Mouse (Mus musculus) stomach, embryonic 15.5 days (tissue): ENCODE results near the gene Ccn1. TPM values are rescaled to one million over a fixed set of nuclear protein-coding genes. Genes with fewer than 3 reads are reported as not detected.

ENCODE experiments used
- ATAC-seq: fragments of 200-750 bp; cut with Nextera tagmentation; 2 replicates; pipeline ENCODE4 v1.8.0; 2017; ENCODE audit warnings: low read depth, moderate number of reproducible peaks, moderate TSS enrichment; ENCODE audit not compliant: insufficient read depth, low FRiP score
- H3K27ac ChIP-seq: fragments of 300-500 bp; sonication (generic); 2 replicates; pipeline ENCODE4 v1.5.1; 2015; ENCODE audit warnings: mild to moderate bottlenecking, inconsistent platforms
- H3K27me3 ChIP-seq: fragments of 300-500 bp; sonication (generic); replicated peaks from 2 replicates; pipeline ENCODE4 v1.6.1; 2015; ENCODE audit warnings: inconsistent platforms
- H3K36me3 ChIP-seq: fragments of 300-500 bp; sonication (generic); 2 replicates; pipeline ENCODE4 v1.6.1; 2015; ENCODE audit warnings: inconsistent platforms
- H3K4me1 ChIP-seq: fragments of 300-500 bp; sonication (generic); 2 replicates; pipeline ENCODE4 v1.6.1; 2015; ENCODE audit warnings: inconsistent platforms
- H3K4me2 ChIP-seq: fragments of 300-500 bp; sonication (generic); 2 replicates; pipeline ENCODE4 v1.6.1; 2015; ENCODE audit warnings: mild to moderate bottlenecking, inconsistent platforms
- H3K4me3 ChIP-seq: fragments of 300-500 bp; sonication (generic); replicated peaks from 2 replicates; pipeline ENCODE4 v1.5.1; 2015; ENCODE audit warnings: inconsistent platforms
- H3K9ac ChIP-seq: fragments of 300-500 bp; sonication (generic); 2 replicates; pipeline ENCODE4 v1.6.1; 2015; ENCODE audit warnings: inconsistent platforms
- H3K9me3 ChIP-seq: fragments of 300-500 bp; sonication (generic); 2 replicates; pipeline ENCODE4 v1.6.1; 2016; ENCODE audit warnings: inconsistent platforms
- WGBS: fragments of 180-500 bp; shearing (Covaris S2); methylation state at CpG from one replicate; pipeline ENCODE4 v1.1.7; 2015; 5-methylcytosine and 5-hydroxymethylcytosine counted together
- polyA plus RNA-seq: library from polyadenylated mRNA; unstranded; fragments of >200 nt; fragmentation: Nextera tagmentation; extraction: Ambion mirVana; gene quantifications from 2 replicates; pipeline ENCODE4 v1.2.1, GENCODE M21; 2015

Gene Ccn1
- polyA plus RNA-seq, 1 experiment from 2014 or later: 45.1 TPM

DNA sequence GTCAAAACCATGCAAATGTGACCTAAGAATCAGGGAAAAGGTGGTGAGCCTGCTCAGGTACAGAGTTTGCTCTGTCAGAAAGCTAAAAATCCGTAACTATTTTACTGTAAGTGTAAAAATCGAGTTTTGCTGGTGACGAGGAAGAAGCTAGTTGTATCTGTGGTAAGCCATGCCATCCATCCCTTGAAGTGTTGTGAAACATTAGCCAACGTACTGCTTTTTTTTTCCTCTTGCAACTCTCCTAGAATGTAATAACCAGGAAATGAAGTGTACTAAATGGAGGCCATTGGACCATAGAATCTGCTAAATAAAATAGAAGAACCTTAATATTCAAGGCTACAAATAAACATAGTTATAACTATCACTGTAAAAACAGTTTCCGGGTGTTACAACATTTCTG lies 41.5 kb downstream of the Ccn1 start:
- Histone ChIP-seq H3K27ac (no peak overlapping the region), H3K9ac (no peak overlapping the region), H3K27me3 (no peaks in the 10 kb centered on the region), H3K36me3 (peaks cover 9% of the 10 kb centered on the region), H3K9me3 (no peaks in the 10 kb centered on the region), H3K4me2 (no peak overlapping the region), H3K4me3 (no peak overlapping the region), H3K4me1 (no peaks in the 10 kb centered on the region)
- ATAC-seq: no peak
- 84% methylated on average over 5 of the region's 5 CpGs for WGBS

DNA sequence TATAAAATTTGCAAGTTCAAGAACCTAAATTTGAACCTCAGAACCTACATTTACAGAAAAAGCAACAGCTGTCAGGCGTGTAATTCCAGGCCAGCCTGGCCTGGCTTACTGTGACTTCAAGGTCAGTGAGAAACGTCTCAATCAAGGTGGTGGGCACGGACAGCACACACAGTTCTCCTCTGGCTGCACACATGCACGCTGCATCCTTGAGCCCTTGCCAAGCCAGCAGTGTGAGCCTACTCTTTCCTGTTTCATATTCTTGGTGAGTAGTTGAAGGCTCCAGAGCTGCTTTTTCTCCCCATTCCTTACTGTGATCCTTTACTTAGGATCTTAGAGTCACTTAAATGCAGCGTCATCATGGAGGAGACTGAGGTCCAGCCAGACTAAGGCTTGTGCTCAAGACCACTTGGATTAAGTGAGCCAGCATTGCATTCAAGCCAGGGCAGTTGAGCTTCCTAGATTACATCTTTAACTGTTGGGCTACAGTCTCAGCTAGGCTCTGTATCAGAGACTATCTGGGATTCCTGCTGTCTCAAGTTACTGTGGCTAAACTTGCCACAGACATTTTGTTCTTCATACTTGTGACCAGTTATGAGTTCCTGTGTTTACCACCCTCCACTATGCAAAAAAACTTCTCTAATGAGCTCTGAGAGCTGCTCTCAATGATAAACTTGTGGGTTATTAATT lies 44.2 kb downstream of the Ccn1 start:
- Histone ChIP-seq H3K36me3 (peaks cover 9% of the 10 kb centered on the region), H3K27me3 (no peaks in the 10 kb centered on the region), H3K4me3 (no peak overlapping the region), H3K9me3 (no peaks in the 10 kb centered on the region), H3K9ac (no peak overlapping the region), H3K27ac (no peak overlapping the region), H3K4me2 (no peak overlapping the region), H3K4me1 (peaks cover 8% of the 10 kb centered on the region; the same call in 1 of the 2 replicates)
- 75% methylated on average over 5 of the region's 5 CpGs for WGBS
- no peak for ATAC-seq

DNA sequence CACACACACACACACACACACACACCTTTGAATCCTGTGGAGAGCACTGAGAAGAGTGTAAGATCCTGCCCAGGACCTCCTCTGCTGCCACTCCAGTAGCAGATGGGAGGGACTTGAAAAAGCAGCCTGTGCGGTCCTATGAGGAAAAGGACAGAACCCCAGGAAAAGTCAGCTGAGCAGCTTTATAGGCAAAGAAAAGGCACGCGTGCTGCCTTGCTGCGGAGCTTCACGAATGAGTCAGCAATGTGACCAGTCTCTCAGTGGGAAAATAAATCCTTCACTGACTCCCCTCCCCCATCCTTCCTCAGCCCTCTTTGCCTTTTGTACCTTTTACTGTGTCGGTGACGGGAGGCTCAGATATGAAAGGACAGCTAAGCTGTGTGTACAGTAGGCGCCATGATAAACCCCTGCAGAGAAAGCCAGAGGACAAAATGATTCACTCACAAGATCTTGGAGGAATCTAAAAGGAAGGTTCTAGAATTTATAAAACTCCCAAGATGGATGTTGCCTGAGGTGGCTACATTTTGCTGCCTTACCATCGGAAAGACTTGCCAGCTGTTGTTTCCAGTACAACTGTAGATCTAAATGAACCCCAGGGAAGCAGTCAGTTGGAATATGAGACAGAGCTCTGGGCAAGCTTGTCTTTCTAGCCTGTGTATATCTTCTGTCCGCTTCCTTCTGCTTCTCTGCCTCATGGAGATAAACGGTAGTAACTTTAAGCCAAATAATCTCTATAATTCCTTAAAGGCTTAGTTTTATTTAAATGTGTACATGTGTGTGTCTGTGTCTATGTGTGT lies 47.2 kb downstream of the Ccn1 start:
- H3K9me3 ChIP-seq: no peaks in the 10 kb centered on the region
- peak; percentile 68 for ATAC-seq
- H3K36me3 ChIP-seq: peaks cover 20% of the 10 kb centered on the region
- H3K27ac ChIP-seq: peak overlapping the region; percentile 46
- no peaks in the 10 kb centered on the region for H3K27me3 ChIP-seq
- peaks cover 8% of the 10 kb centered on the region; the same call in 1 of the 2 replicates for H3K4me1 ChIP-seq
- no peak overlapping the region for H3K9ac ChIP-seq
- H3K4me3 ChIP-seq: no peak overlapping the region
- 34% methylated on average over 11 of the region's 11 CpGs for WGBS
- H3K4me2 ChIP-seq: peak overlapping the region; percentile 19; the same call in 1 of the 2 replicates

DNA sequence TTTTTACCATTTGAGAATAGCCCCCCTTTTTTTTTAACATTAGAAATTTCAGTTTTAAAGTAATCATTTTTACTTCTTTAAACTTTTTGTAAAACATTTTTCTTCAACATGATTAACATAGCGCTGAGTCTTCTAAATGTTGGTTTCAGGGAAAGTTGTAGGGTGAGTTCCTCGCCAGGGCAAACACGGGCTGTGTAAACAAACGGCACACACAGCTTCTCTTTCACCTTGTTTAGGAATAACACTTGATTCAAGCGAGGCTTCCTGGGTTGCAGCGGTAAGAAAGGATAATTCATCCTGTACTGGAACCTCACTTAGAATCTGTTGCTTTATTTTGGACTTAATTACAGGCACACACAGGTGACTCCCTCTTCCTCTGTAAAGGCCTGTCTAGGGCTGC lies 48.4 kb downstream of the Ccn1 start:
- Histone ChIP-seq H3K4me3 (no peak overlapping the region), H3K4me2 (no peak overlapping the region), H3K27me3 (no peaks in the 10 kb centered on the region), H3K9me3 (no peaks in the 10 kb centered on the region), H3K36me3 (peaks cover 18% of the 10 kb centered on the region; the same call in 1 of the 2 replicates), H3K27ac (peak overlapping the region; percentile 46), H3K4me1 (peaks cover 8% of the 10 kb centered on the region; the same call in 1 of the 2 replicates), H3K9ac (no peak overlapping the region)
- peak; percentile 64; the same call in 1 of the 2 replicates for ATAC-seq
- WGBS: 36% methylated on average over 6 of the region's 6 CpGs

DNA sequence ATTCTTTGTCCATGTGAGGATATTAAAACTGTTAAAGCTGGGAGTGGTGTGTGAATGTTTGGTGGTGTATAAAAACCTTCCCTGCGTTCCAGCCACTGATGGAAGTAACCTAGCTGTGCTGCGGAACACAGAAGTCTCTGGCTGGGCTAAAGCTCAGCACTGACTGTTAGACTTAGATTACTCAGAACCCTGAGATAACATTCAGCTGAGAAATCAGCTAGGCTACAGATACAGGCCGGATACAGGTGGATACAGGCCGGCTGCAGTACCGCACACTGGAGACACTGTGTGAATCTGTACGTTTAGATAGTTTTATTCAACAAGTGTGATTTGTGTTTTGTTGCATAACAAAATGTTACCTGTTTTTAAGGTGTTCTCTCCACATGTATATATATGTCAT lies 49.0 kb downstream of the Ccn1 start:
- Histone ChIP-seq H3K27ac (peak overlapping the region; percentile 26; the same call in 1 of the 2 replicates), H3K4me2 (no peak overlapping the region), H3K4me3 (no peak overlapping the region), H3K36me3 (peaks cover 18% of the 10 kb centered on the region; the same call in 1 of the 2 replicates), H3K9ac (no peak overlapping the region), H3K4me1 (peaks cover 8% of the 10 kb centered on the region; the same call in 1 of the 2 replicates), H3K27me3 (no peaks in the 10 kb centered on the region), H3K9me3 (no peaks in the 10 kb centered on the region)
- 61% methylated on average over 6 of the region's 6 CpGs for WGBS
- peak; percentile 42; the same call in 1 of the 2 replicates for ATAC-seq

DNA sequence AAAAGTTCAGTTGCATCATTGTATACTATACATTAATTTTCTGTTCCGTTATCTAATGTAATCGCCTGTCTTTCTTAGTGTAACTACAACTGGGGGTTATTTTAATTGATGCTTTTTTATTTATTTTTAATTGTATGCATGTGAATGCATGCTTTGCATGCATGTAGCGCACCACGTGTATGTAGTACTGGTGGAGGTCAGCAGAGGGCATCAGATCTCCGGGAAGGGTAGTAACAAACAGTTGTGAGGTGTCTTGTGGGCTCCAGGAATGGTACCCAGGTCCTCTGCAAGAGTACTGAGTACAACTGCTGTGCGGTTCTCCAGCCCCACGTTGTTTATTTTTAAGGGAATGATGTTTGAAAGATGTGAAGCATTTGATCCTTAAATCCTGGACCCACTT lies 50.7 kb downstream of the Ccn1 start:
- no peak overlapping the region for H3K4me2 ChIP-seq
- no peak overlapping the region for H3K27ac ChIP-seq
- no peaks in the 10 kb centered on the region for H3K27me3 ChIP-seq
- peaks cover 8% of the 10 kb centered on the region; the same call in 1 of the 2 replicates for H3K4me1 ChIP-seq
- 87% methylated on average over 7 of the region's 7 CpGs for WGBS
- H3K9me3 ChIP-seq: no peaks in the 10 kb centered on the region
- peaks cover 19% of the 10 kb centered on the region; the same call in 1 of the 2 replicates for H3K36me3 ChIP-seq
- no peak for ATAC-seq
- no peak overlapping the region for H3K9ac ChIP-seq
- H3K4me3 ChIP-seq: no peak overlapping the region

Other genes with a start within 250 kb of the Ccn1 start
- 29.8 and 30.2 TPM in 2 replicates for gene Znhit6, start 73.8 kb downstream of the Ccn1 start, polyA plus RNA-seq
- 23.9 and 28.0 TPM in 2 replicates for gene Ddah1, start 108.7 kb upstream of the Ccn1 start, polyA plus RNA-seq